Mouse (Mus musculus): ENCODE data around the gene Zfp507.

- TF ChIP-seq CTCF (IDR thresholded peaks at IDR 0.05; ENCODE audit: low read depth, low read length) = no peak
- no peak for TF ChIP-seq POLR2A (IDR thresholded peaks at IDR 0.05; ENCODE audit: borderline replicate concordance, low read depth, low read length)
These were observed 20.6 kb downstream of the Zfp507 start for GRCm38 (mm10) chr7:35782252-35782651.

Measured in bone marrow macrophage, adult 2 months (primary cell).